Mouse (Mus musculus) neural tube, embryonic 11.5 days (tissue): ENCODE measurements around the gene Col9a2. TPM values are rescaled to one million over a fixed set of nuclear protein-coding genes. Genes with fewer than 3 reads are reported as not detected.

ENCODE experiments used
- ATAC-seq: fragments of 200-750 bp; cut with Nextera tagmentation; 2 replicates; pipeline ENCODE4 v1.8.0; 2017; ENCODE audit warnings: moderate number of reproducible peaks, mild to moderate bottlenecking, moderate TSS enrichment, moderate library complexity; ENCODE audit not compliant: insufficient read depth, low FRiP score, low TSS enrichment
- DNase-seq: peaks from one replicate; pipeline ENCODE4 v3.0.0-alpha.2; 2015; ENCODE audit warnings: low spot score
- H3K27ac ChIP-seq: fragments of 300-500 bp; sonication (generic); 2 replicates; pipeline ENCODE4 v1.5.1; 2014; ENCODE audit warnings: low read depth, mild to moderate bottlenecking, low read length
- H3K27me3 ChIP-seq: fragments of 300-500 bp; sonication (generic); 2 replicates; pipeline ENCODE4 v1.6.1; 2014; ENCODE audit warnings: mild to moderate bottlenecking, low read length, mixed read lengths; ENCODE audit not compliant: control insufficient read depth, insufficient read depth
- H3K36me3 ChIP-seq: fragments of 300-500 bp; sonication (generic); 2 replicates; pipeline ENCODE4 v1.6.1; 2014; ENCODE audit warnings: mild to moderate bottlenecking, low read length, moderate library complexity, mixed read lengths; ENCODE audit not compliant: control insufficient read depth, insufficient read depth
- H3K4me1 ChIP-seq: fragments of 300-500 bp; sonication (generic); 2 replicates; pipeline ENCODE4 v1.6.1; 2014; ENCODE audit warnings: low read length, mixed read lengths; ENCODE audit not compliant: control insufficient read depth, insufficient read depth
- H3K4me2 ChIP-seq: fragments of 300-500 bp; sonication (generic); 2 replicates; pipeline ENCODE4 v1.6.1; 2014; ENCODE audit warnings: low read depth, mild to moderate bottlenecking, moderate library complexity
- H3K4me3 ChIP-seq: fragments of 300-500 bp; sonication (generic); 2 replicates; pipeline ENCODE4 v1.5.1; 2014; ENCODE audit warnings: low read depth, low read length
- H3K9ac ChIP-seq: fragments of 300-500 bp; sonication (generic); 2 replicates; pipeline ENCODE4 v1.6.1; 2014; ENCODE audit warnings: mild to moderate bottlenecking, low read length
- H3K9me3 ChIP-seq: fragments of 300-500 bp; sonication (generic); 2 replicates; pipeline ENCODE4 v1.6.1; 2016; ENCODE audit warnings: low read length; ENCODE audit not compliant: control insufficient read depth
- WGBS: fragments of 180-500 bp; shearing (Covaris S2); extraction: QIAGEN DNeasy Blood & Tissue Kit; methylation state at CpG from one replicate; pipeline ENCODE4 v1.1.7; 2014; 5-methylcytosine and 5-hydroxymethylcytosine counted together
- polyA plus RNA-seq: library from polyadenylated mRNA; unstranded; fragments of >200 nt; fragmentation: Nextera tagmentation; extraction: Ambion mirVana; gene quantifications from 2 replicates; pipeline ENCODE4 v1.2.1, GENCODE M21; 2014

The Col9a2 gene
- polyA plus RNA-seq, 1 experiment from 2014 or later = 8.5 TPM

DNA sequence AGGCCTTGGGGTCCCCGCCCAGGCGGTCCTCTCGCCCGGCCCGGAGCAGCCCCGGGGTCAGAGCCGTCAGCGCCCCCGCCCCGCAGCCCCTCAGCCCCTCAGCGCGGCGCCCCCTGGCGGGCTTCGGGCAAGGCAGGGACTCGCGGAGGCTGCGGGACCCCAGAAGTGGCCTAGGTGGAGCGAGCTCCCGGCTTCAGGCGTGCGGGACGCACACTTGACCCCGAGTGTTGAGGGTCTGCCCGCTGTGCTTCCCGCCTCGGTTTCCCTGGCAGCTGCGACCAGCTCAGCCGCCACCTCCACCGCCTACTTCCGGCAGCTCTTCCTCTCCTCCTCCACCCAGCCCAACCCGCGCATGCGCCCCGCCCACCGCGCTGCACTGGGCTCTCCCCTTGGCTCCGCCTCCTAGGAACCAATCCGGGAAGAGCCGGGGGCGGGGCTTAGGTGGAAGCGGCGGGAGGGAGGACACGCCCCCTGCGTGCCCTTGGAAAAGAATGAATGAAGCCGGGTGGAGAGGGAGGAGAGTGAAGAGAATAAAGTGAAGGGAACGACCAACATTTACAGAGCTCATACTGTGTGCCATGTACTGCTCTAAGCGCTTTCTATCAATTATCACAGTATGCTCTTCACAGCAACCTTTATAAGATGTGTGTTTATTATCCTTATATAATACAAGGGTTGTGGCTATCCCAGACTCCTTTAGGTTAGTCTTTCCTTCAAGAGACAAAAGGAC is 22.1 kb upstream of the Col9a2 start, which contains the start of gene Smap2:
TSS of gene Smap2 (minus strand) at position 320 of the 730 bp plus-strand sequence.
- Histone ChIP-seq H3K4me2 (peak within 1 kb of the TSS; percentile 94), H3K9me3 (no peaks in the 10 kb centered on the region), H3K36me3 (no peaks in the 10 kb centered on the region), H3K27me3 (no peaks in the 10 kb centered on the region), H3K4me1 (peaks cover 7% of the 10 kb centered on the region), H3K27ac (peak within 1 kb of the TSS; percentile 79), H3K9ac (peak within 1 kb of the TSS; percentile 82), H3K4me3 (peak within 1 kb of the TSS; percentile 91)
- WGBS = 1% methylated on average over 37 of the region's 48 CpGs
- DNase-seq = peak; percentile 100
- peak; percentile 96 for ATAC-seq

DNA sequence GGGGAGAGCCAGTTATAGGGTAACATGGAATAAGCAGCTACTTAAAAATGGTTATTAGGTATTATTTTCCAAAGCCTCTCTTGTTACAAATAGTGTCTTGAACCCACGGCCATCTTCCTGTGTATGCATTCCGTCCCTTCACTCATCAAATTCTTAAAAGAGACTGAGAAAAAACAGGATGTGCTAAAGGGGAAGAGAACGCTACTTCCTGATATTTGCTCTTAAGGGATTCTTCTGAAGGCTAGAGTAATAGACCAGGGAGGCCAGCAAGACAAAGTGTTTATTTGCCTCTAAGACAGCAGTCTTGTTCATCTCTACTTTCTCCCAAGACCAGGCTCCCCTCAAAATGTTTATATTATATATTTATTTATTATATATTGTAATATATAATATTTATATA is 20.9 kb upstream of the Col9a2 start:
- Histone ChIP-seq H3K27ac (no peak overlapping the region), H3K4me3 (no peak overlapping the region), H3K4me2 (no peak overlapping the region), H3K9me3 (no peaks in the 10 kb centered on the region), H3K4me1 (peaks cover 7% of the 10 kb centered on the region), H3K9ac (no peak overlapping the region), H3K36me3 (no peaks in the 10 kb centered on the region), H3K27me3 (no peaks in the 10 kb centered on the region)
- DNase-seq (no peak), ATAC-seq (no peak)
- 92% methylated on average over 3 of the region's 3 CpGs for WGBS

DNA sequence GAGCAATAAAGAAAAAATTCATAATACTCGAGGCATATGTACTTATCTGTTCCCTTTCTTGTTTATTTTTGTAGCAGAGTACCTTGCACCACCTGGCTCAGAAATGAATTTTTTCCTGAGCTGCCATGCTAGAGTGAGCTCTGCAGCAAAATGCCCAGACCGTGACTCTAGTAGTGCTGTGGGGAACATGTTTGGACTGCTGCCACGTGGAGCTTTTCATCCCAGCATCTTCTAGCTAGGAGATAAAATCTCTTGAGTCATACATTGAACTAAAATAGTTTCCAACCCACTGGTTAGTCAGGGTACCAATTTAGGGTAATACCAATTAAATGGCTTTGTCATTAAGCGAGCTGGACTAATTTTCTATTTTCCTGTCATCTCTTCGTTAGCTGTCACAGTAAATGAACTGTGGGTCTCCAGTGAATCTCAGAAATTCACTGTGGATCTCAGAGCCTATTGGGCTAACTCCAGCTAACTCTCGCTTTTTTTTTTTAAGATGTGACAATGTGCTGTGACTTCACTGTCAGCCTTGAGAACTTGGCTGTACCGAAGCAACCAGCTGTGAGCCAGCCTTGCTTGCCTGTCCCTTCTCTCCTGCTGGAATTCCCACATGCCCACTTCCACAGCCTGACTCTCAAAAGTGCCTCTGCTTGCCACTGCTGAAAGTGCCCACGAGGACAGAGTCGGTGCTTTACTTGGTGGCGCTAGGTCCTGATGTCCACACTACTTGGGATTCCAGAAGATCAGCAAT is 19.0 kb upstream of the Col9a2 start:
- WGBS = 85% methylated on average over 10 of the region's 10 CpGs
- H3K27ac ChIP-seq = no peak overlapping the region
- H3K9me3 ChIP-seq = no peaks in the 10 kb centered on the region
- H3K27me3 ChIP-seq = no peaks in the 10 kb centered on the region
- no peak overlapping the region for H3K4me2 ChIP-seq
- ATAC-seq = no peak
- DNase-seq = no peak
- no peak overlapping the region for H3K4me3 ChIP-seq
- H3K36me3 ChIP-seq = no peaks in the 10 kb centered on the region
- no peak overlapping the region for H3K9ac ChIP-seq
- peaks cover 7% of the 10 kb centered on the region for H3K4me1 ChIP-seq

DNA sequence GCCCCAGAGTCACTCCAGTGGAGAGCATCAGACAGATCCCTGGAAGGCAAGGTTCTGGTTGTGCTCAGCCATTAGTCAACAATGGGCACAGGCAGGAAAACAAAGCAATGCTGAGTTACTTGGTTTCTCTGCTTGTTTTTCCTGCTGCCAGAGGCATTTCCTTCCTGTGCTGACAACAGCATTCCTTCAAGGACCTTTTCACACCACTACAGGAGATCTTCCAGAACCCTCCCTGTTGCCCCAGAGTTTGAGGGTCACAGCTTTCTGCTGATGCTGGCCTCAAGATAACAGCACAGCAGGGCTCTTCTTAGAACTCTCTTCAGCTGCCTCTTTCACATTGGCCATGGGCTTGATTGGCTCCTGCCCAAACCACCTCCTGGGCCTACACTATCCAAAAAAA is 17.3 kb upstream of the Col9a2 start:
- ATAC-seq = no peak
- Histone ChIP-seq H3K36me3 (no peaks in the 10 kb centered on the region), H3K4me3 (no peak overlapping the region), H3K4me1 (0 out of 2 replicates have a peak, but pooled peaks cover 2% of the 10 kb centered on the region), H3K4me2 (no peak overlapping the region), H3K9me3 (no peaks in the 10 kb centered on the region), H3K9ac (no peak overlapping the region), H3K27ac (no peak overlapping the region), H3K27me3 (no peaks in the 10 kb centered on the region)
- no peak for DNase-seq

DNA sequence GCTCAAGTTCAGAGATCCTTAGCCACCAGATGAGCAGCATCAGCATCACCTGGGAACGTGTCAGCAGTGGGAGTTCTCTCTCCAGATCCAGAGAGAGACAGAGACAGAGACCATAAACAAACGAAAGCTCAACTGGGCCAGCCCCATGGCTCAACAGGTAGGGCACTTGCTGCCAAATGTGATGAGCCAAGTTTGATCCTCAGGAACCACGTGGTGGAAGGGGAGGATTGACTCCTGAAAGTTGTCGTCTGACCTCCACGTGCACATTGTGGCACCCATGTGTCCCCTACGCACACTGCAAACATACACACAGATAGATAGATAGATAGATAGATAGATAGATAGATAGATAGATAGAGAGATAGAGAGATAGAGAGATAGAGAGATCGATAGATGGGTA is 15.7 kb upstream of the Col9a2 start:
- WGBS = 85% methylated on average over 7 of the region's 7 CpGs
- Histone ChIP-seq H3K36me3 (no peaks in the 10 kb centered on the region), H3K9me3 (no peaks in the 10 kb centered on the region), H3K4me3 (no peak overlapping the region), H3K27ac (no peak overlapping the region), H3K4me1 (no peaks in the 10 kb centered on the region), H3K9ac (no peak overlapping the region), H3K4me2 (no peak overlapping the region), H3K27me3 (no peaks in the 10 kb centered on the region)
- ATAC-seq (no peak), DNase-seq (no peak)

DNA sequence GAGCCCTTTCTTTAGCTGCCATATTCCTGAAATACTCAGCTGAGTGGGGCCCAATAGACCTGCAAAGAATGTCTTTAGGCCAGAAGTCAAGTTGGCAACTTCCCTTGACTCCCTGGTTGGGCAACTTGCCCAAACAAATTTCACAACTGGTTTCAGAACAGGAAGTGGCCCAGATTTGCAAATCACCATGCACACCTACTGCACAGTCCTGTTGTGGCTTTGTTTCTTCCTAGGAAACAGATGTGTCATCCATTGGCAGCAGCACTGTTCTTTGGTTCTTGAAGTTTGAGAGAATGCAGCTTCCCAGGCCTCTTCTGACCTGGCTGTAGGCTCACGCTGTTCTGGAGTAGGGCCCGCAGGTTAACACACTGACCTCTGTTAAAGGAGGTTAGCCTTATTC is 15.2 kb upstream of the Col9a2 start:
- ATAC-seq (no peak), DNase-seq (no peak)
- Histone ChIP-seq H3K27me3 (no peaks in the 10 kb centered on the region), H3K4me1 (no peaks in the 10 kb centered on the region), H3K27ac (no peak overlapping the region), H3K9me3 (no peaks in the 10 kb centered on the region), H3K36me3 (no peaks in the 10 kb centered on the region), H3K4me3 (no peak overlapping the region), H3K4me2 (no peak overlapping the region), H3K9ac (no peak overlapping the region)
- 86% methylated on average over 2 of the region's 2 CpGs for WGBS

DNA sequence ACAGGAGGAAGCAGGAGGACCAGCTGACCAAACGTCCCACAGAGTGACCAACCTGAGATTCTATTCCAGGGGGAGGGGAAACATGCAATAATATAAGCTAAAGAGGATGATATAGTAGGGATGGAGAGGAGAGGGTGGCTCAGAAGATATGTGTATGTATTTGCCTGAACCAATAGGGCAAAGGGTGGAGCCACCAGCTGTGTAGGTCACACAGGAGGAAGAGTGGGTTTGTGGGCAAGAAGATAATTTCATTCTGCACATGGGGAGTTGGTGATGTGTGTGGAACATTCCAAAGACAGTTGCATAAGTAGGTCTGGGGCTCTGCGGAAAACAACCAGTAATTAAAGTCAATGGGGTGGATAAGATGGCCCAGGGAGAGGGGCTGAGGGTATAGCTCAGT is 13.5 kb upstream of the Col9a2 start:
- DNase-seq = no peak

DNA sequence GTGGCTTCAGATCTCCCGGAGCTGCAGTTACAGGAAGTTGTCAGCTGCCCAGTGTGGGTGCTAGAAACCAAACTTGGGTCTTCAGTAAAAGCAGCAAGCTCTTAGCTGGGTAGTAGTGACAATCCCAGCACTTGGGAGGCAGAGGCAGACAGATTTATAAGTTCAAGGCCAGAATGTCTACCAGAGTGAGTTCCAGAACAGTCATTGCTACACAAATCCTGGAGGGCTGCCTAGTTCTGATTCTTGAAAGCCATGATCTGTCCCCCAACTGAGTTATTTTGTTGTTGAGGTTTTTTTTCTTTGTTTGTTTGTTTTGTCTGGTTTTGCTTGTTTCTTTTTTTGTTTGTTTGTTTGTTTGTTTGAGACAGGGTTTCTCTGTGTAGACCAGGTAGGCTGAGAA is 11.0 kb upstream of the Col9a2 start:
- no peaks in the 10 kb centered on the region for H3K27me3 ChIP-seq
- 77% methylated on average over 1 of the region's 1 CpGs for WGBS
- no peak overlapping the region for H3K27ac ChIP-seq
- H3K9me3 ChIP-seq = no peaks in the 10 kb centered on the region
- H3K4me2 ChIP-seq = no peak overlapping the region
- no peak overlapping the region for H3K9ac ChIP-seq
- no peak for DNase-seq
- H3K36me3 ChIP-seq = no peaks in the 10 kb centered on the region
- no peak for ATAC-seq
- H3K4me3 ChIP-seq = no peak overlapping the region
- no peaks in the 10 kb centered on the region for H3K4me1 ChIP-seq

More for the DNA sequence above, 13.5 kb upstream of the Col9a2 start:
- H3K4me3 ChIP-seq = no peak overlapping the region
- H3K9ac ChIP-seq = no peak overlapping the region
- no peak overlapping the region for H3K4me2 ChIP-seq
- no peaks in the 10 kb centered on the region for H3K27me3 ChIP-seq
- H3K9me3 ChIP-seq = no peaks in the 10 kb centered on the region
- H3K27ac ChIP-seq = no peak overlapping the region
- no peaks in the 10 kb centered on the region for H3K4me1 ChIP-seq
- 69% methylated on average over 2 of the region's 2 CpGs for WGBS
- no peak for ATAC-seq
- H3K36me3 ChIP-seq = no peaks in the 10 kb centered on the region
